Mouse (Mus musculus) small intestine, adult 2 months (tissue): ENCODE measurements around the gene Lyar.

Experiments
- CTCF ChIP-seq: fragments of 200-500 bp; IDR thresholded peaks from 2 replicates; pipeline ENCODE4 v1.5.1; 2012; ENCODE audit warnings: low read depth, mild to moderate bottlenecking, control low read depth, inconsistent platforms, low read length, moderate library complexity, mixed read lengths; ENCODE audit not compliant: insufficient replicate concordance, insufficient read length; ENCODE audit errors: extremely low read depth
- POLR2A ChIP-seq: fragments of 200-500 bp; IDR thresholded peaks from 2 replicates; pipeline ENCODE4 v1.6.1; 2012; ENCODE audit warnings: low read depth, mild to moderate bottlenecking, control low read depth, inconsistent platforms, low read length, moderate library complexity

- TF ChIP-seq POLR2A = peak; percentile 88
- TF ChIP-seq CTCF = no peak
These were observed 39.9 kb downstream of the Lyar start, which contains the start of gene Tmem128 for GRCm38 (mm10) chr5:38260107-38260682.
